Mouse (Mus musculus) myocyte (in vitro differentiated cells): ENCODE data around the gene Ncln. TPM values are rescaled to one million over a fixed set of nuclear protein-coding genes. Genes with fewer than 3 reads are reported as not detected.

Source experiments
- H3K27me3 ChIP-seq: one replicate; pipeline ENCODE4 v1.6.1; 2011; ENCODE audit not compliant: control insufficient read depth, insufficient read depth, insufficient read length
- H3K36me3 ChIP-seq: one replicate; pipeline ENCODE4 v1.6.1; 2011; ENCODE audit not compliant: control insufficient read depth, insufficient read depth
- H3K4me2 ChIP-seq: one replicate; pipeline ENCODE4 v1.6.1; 2011; ENCODE audit warnings: low read depth, control low read depth
- H3K4me3 ChIP-seq: one replicate; pipeline ENCODE4 v1.5.1; 2011; ENCODE audit warnings: mild to moderate bottlenecking, control low read depth, moderate library complexity
- H3K79me2 ChIP-seq: one replicate; pipeline ENCODE4 v1.6.1; 2011; ENCODE audit not compliant: control insufficient read depth, insufficient read depth
- H3ac ChIP-seq: one replicate; pipeline ENCODE4 v1.6.1; 2011; ENCODE audit not compliant: control insufficient read depth, insufficient read length
- CEBPB ChIP-seq: IDR thresholded peaks from 2 replicates; pipeline ENCODE4 v1.6.1; 2011; ENCODE audit warnings: mild to moderate bottlenecking, moderate library complexity; ENCODE audit not compliant: poor library complexity, insufficient read depth, severe bottlenecking
- E2F4 ChIP-seq: IDR thresholded peaks from one replicate; pipeline ENCODE4 v1.6.1; 2011; ENCODE audit warnings: mild to moderate bottlenecking, control low read depth, moderate library complexity; ENCODE audit not compliant: insufficient read depth
- MAX ChIP-seq: IDR thresholded peaks from one replicate; pipeline ENCODE4 v1.6.1; 2011; ENCODE audit warnings: low read depth, mild to moderate bottlenecking, control low read depth
- MYOD1 ChIP-seq, 3 experiments: IDR thresholded peaks; one replicate each; pipeline ENCODE4 v1.6.1; 2011; ENCODE audit warnings: control low read depth in 2 of 3, low read depth in 2 of 3, mild to moderate bottlenecking in 2 of 3, moderate library complexity in 1 of 3; ENCODE audit not compliant: insufficient read length in 2 of 3, control insufficient read depth in 1 of 3
- MYOG ChIP-seq, 3 experiments: IDR thresholded peaks; one replicate each; pipeline ENCODE4 v1.6.1; 2011; ENCODE audit warnings: control low read depth in 2 of 3, low read depth in 2 of 3, mild to moderate bottlenecking in 2 of 3; ENCODE audit not compliant: insufficient read length in 2 of 3, control insufficient read depth in 1 of 3, insufficient read depth in 1 of 3
- POLR2A ChIP-seq: IDR thresholded peaks from one replicate; pipeline ENCODE4 v1.6.1; 2011; ENCODE audit warnings: low read depth, mild to moderate bottlenecking, control low read depth, moderate library complexity; ENCODE audit not compliant: insufficient read length
- POLR2AphosphoS2 ChIP-seq: IDR thresholded peaks from one replicate; pipeline ENCODE4 v1.6.1; 2011; ENCODE audit warnings: low read depth, control low read depth; ENCODE audit not compliant: insufficient read length
- REST ChIP-seq: IDR thresholded peaks from one replicate; pipeline ENCODE4 v1.6.1; 2011; ENCODE audit warnings: mild to moderate bottlenecking, control low read depth, moderate library complexity; ENCODE audit not compliant: insufficient read depth, insufficient read length
- SRF ChIP-seq: IDR thresholded peaks from one replicate; pipeline ENCODE4 v1.6.1; 2011; ENCODE audit warnings: low read depth; ENCODE audit not compliant: control insufficient read depth, insufficient read length
- TCF12 ChIP-seq: IDR thresholded peaks from one replicate; pipeline ENCODE4 v1.6.1; 2011; ENCODE audit warnings: mild to moderate bottlenecking, control low read depth; ENCODE audit not compliant: poor library complexity, insufficient read depth, severe bottlenecking
- TCF3 ChIP-seq: IDR thresholded peaks from one replicate; pipeline ENCODE4 v1.6.1; 2011; ENCODE audit warnings: low read depth, control low read depth; ENCODE audit not compliant: insufficient read length
- USF1 ChIP-seq: IDR thresholded peaks from one replicate; pipeline ENCODE4 v1.6.1; 2011; ENCODE audit warnings: low read depth, mild to moderate bottlenecking, control low read depth, moderate library complexity
- polyA plus RNA-seq: library from polyadenylated mRNA; unstranded; fragments of >200 nt; fragmentation: generic; extraction: Trizol; gene quantifications from one replicate; pipeline ENCODE4 v1.2.1, GENCODE M21; 2012; ENCODE audit warnings: missing spikeins

Ncln gene
- polyA plus RNA-seq, 1 experiment, result 153 TPM

DNA sequence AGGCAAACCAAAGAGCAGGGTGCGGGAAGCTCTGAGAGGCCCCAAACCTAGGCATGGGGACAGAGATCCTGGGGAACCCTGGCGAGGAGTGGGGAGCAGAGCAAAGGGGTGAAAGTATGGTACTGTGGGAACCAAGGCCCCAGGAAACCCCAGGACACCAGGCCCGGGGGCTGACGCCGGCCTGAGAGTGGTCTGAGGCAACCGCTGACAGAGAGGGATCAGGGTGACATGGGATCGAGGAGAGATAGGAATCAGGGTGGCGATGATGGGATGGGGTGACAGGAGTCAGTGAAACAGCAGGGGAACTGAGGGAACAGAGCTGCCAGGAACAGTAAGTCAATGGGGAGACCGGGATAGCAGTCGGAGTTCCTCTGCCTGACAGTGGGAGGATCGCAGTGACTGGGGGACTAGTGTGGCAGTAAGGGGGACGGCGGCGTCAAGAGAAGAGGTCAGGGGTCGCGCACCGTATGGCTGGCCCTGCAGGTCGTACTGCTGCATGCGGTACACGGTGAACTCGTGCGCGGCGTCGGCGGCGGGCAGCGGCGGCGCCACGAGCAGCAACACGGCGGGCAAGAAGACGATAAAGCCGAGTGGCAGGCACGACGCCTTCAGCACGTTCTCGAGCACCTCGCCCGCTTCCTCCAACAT lies 452 bp downstream of the Ncln start:
- H3K36me3 ChIP-seq, result peaks cover 10% of the 10 kb centered on the region
- TF ChIP-seq USF1 (no peak), POLR2AphosphoS2 (no peak), TCF12 (no peak), E2F4 (no peak), TCF3 (no peak), SRF (no peak), MAX (no peak), CEBPB (no peak)
- H3K27me3 ChIP-seq, result no peaks in the 10 kb centered on the region
- peak overlapping the region; percentile 95 for H3ac ChIP-seq
- H3K4me3 ChIP-seq, result peak overlapping the region; percentile 94
- peak overlapping the region; percentile 85 for H3K4me2 ChIP-seq
- H3K79me2 ChIP-seq, result peaks cover 23% of the 10 kb centered on the region

DNA sequence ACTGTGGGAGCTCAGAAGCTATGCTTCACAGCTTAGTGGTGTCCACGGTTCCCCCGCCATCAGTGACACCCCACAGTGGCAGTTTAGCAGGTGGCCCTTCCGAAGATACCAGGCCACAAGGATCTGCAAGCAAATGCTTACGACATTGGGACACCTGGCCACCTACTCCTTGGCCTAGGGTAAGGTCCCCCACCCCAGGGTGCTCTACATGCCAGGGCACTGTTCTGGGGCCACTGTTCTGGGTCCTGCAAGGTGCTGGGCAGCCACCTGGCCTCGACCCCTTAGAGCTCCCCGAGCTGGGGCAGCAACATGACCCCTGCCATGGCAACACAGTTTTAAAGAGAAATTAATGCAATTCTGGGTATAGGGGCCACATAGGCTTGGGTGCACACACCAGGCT lies 1.0 kb downstream of the Ncln start:
- Histone ChIP-seq H3K79me2 (peaks cover 23% of the 10 kb centered on the region), H3K4me3 (peak overlapping the region; percentile 94), H3K36me3 (peaks cover 10% of the 10 kb centered on the region), H3K4me2 (peak overlapping the region; percentile 85), H3K27me3 (no peaks in the 10 kb centered on the region), H3ac (peak overlapping the region; percentile 95)
- no peak for TF ChIP-seq USF1
- TF ChIP-seq MYOD1 (IDR thresholded peaks at IDR 0.05; ENCODE audit: control insufficient read depth in 1 of 3, insufficient read length in 2 of 3, low read depth in 2 of 3), result no peak
- no peak for TF ChIP-seq TCF3
- no peak for TF ChIP-seq POLR2A
- no peak for TF ChIP-seq MYOG (IDR thresholded peaks at IDR 0.05; ENCODE audit: control insufficient read depth in 1 of 3, insufficient read depth in 1 of 3, insufficient read length in 2 of 3, low read depth in 2 of 3)
- TF ChIP-seq MAX, result no peak
- TF ChIP-seq POLR2AphosphoS2, result no peak
- no peak for TF ChIP-seq E2F4
- no peak for TF ChIP-seq SRF

DNA sequence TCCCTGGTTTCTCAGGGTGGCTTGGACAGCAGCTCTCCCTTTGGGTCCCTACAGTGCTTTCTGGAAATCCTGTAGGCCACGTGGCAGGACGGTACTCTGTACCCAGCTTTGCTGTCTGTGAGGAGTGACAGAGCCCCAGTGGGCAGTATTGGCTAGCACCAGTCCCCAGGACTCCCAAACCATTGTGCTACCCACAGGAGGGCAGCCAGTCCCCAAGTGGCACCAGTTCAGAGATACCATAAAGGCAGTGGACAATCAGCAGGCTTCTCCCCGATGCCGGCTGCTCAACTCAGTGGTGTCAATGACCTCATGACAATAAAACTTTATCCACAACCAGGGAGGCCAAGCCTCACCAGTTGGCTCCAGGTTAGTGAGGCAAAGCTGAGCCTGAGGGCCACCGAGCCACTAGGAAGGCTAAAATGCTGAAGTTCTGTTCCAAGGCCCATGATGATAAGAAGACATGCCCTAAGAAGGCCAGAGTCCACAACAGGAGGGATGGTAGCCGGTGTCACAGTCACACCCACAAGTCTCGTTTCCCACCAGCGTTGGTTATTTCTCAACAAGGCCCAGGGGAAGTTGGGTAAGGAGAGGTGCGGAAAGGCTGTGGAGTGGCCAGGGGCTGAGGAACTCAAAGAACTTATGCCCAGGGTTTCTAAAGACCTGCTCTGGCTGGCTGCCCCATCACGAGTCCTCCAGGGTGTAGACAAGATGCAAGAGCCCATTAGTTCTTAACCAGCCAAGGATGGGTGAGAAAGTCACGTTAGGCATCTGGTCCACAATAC lies 1.7 kb downstream of the Ncln start:
- Histone ChIP-seq H3ac (no peak overlapping the region), H3K4me3 (peak overlapping the region; percentile 94), H3K27me3 (no peaks in the 10 kb centered on the region), H3K79me2 (peaks cover 23% of the 10 kb centered on the region), H3K4me2 (peak overlapping the region; percentile 85), H3K36me3 (peaks cover 10% of the 10 kb centered on the region)
- no peak for TF ChIP-seq E2F4
- TF ChIP-seq USF1, result no peak
- no peak for TF ChIP-seq MYOD1 (IDR thresholded peaks at IDR 0.05; ENCODE audit: control insufficient read depth in 1 of 3, insufficient read length in 2 of 3, low read depth in 2 of 3)
- no peak for TF ChIP-seq POLR2AphosphoS2
- no peak for TF ChIP-seq MYOG (IDR thresholded peaks at IDR 0.05; ENCODE audit: control insufficient read depth in 1 of 3, insufficient read depth in 1 of 3, insufficient read length in 2 of 3, low read depth in 2 of 3)
- no peak for TF ChIP-seq POLR2A
- no peak for TF ChIP-seq CEBPB
- no peak for TF ChIP-seq TCF3
- no peak for TF ChIP-seq TCF12
- no peak for TF ChIP-seq SRF
- no peak for TF ChIP-seq REST

- peaks cover 10% of the 10 kb centered on the region for H3K36me3 ChIP-seq
- H3K79me2 ChIP-seq, result peaks cover 23% of the 10 kb centered on the region
Measured at GRCm38 (mm10) chr10:81493601-81494220, 2.5 kb downstream of the Ncln start.

More at GRCm38 (mm10) chr10:81493601-81494220, 2.5 kb downstream of the Ncln start:
- H3K4me3 ChIP-seq, result peak overlapping the region; percentile 94
- H3ac ChIP-seq, result no peak overlapping the region
- no peak overlapping the region for H3K4me2 ChIP-seq
- H3K27me3 ChIP-seq, result no peaks in the 10 kb centered on the region
- TF ChIP-seq MAX, result no peak
- no peak for TF ChIP-seq POLR2AphosphoS2
- no peak for TF ChIP-seq TCF12
- no peak for TF ChIP-seq E2F4
- no peak for TF ChIP-seq TCF3
- no peak for TF ChIP-seq MYOD1 (IDR thresholded peaks at IDR 0.05; ENCODE audit: control insufficient read depth in 1 of 3, insufficient read length in 2 of 3, low read depth in 2 of 3)
- no peak for TF ChIP-seq USF1
- TF ChIP-seq REST, result no peak
- TF ChIP-seq MYOG (IDR thresholded peaks at IDR 0.05; ENCODE audit: control insufficient read depth in 1 of 3, insufficient read depth in 1 of 3, insufficient read length in 2 of 3, low read depth in 2 of 3), result no peak
- TF ChIP-seq CEBPB, result no peak
- TF ChIP-seq SRF, result no peak
- no peak for TF ChIP-seq POLR2A
